Mouse (Mus musculus) colon, adult 2 months (tissue): Measurements from ENCODE around the gene Gm3739. TPM values are rescaled to one million over a fixed set of nuclear protein-coding genes. Genes with fewer than 3 reads are reported as not detected.

ENCODE experiments used
- polyA plus RNA-seq: library from polyadenylated mRNA; depleted of rRNA; stranded (reverse); fragments of >200 nt; gene quantifications from 2 replicates; pipeline ENCODE4 v1.2.3, GENCODE M21; 2012; rRNA removed

The Gm3739 gene
- 0.13 TPM in 1 of 2 replicates, not detected in the other for polyA plus RNA-seq

GRCm38 (mm10) chr14:7314661-7315060 is at the start of gene Gm3739:
Gene Gm3739 (minus strand): TSS chr14:7315049.

GRCm38 (mm10) chr14:7332295-7332694 is 17.4 kb upstream of the Gm3739 start, which contains the start of gene Gm5797:
Gene Gm5797 (minus strand): TSS chr14:7332395.

GRCm38 (mm10) chr14:7264614-7265013 is 50.2 kb downstream of the Gm3739 start, which contains the start of gene Gm3727:
Gene Gm3727 (minus strand): TSS chr14:7264714.

Other genes with a start within 250 kb of the Gm3739 start
- not detected in 2 replicates for gene Gm3696, start 214.4 kb downstream of the Gm3739 start, polyA plus RNA-seq
- gene Gm6676, start 189.6 kb downstream of the Gm3739 start, polyA plus RNA-seq = not detected in 2 replicates
- not detected in 2 replicates for gene Gm3512, start 140.5 kb downstream of the Gm3739 start, polyA plus RNA-seq
- not detected in 2 replicates for gene Gm16434, start 120.5 kb downstream of the Gm3739 start, polyA plus RNA-seq
- gene Gm3727, start 50.3 kb downstream of the Gm3739 start, polyA plus RNA-seq = not detected in 2 replicates
- not detected in 2 replicates for gene Gm5797, start 17.3 kb upstream of the Gm3739 start, polyA plus RNA-seq
- not detected in 2 replicates for gene Gm8374, start 50.1 kb upstream of the Gm3739 start, polyA plus RNA-seq
- gene Gm3755, start 135.9 kb upstream of the Gm3739 start, polyA plus RNA-seq = not detected in 2 replicates
- gene Gm3752, start 168.7 kb upstream of the Gm3739 start, polyA plus RNA-seq = not detected in 2 replicates